Mouse (Mus musculus) urinary bladder, adult 18-20 months (tissue): ENCODE data around the gene Sucla2.

ENCODE experiments used
- DNase-seq, 2 experiments: peaks; one replicate each; pipeline ENCODE4 v3.0.0; 2022; ENCODE audit warnings: low spot score in 2 of 2, mixed read lengths in 2 of 2

The Sucla2 gene

GRCm38 (mm10) chr14:73524766-73525448 lies at the start of gene Sucla2:
Gene Sucla2, plus strand, starts transcription at chr14:73525319.
- DNase-seq = peak; percentile 89 to 94

DNA sequence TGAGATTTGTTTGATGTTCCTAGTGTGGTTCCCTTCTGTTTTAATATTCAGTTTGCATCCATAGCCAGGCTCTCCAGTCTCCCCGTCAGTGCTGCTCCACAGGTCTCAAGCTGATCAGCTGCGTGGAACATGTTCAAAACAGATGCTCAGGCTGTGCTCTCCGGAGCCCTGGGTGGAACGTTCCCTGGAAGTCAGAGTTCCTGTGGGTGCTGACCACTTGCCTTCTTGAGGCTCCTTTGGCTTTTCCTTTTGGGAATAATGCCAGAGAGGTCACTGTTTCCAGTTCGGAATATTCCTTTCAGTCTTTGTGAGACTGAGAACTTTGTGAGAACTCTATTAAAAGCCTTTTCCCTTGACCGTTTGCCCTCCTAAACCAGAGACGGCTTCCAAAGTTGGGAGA lies 49.6 kb upstream of the Sucla2 start:
- DNase-seq = no peak

- no peak for DNase-seq
Measured at GRCm38 (mm10) chr14:73476361-73476934, 48.7 kb upstream of the Sucla2 start.

GRCm38 (mm10) chr14:73477077-73477476 lies 48.0 kb upstream of the Sucla2 start:
- DNase-seq = no peak

- no peak for DNase-seq
Measured at GRCm38 (mm10) chr14:73478321-73478720, 46.8 kb upstream of the Sucla2 start.

DNA sequence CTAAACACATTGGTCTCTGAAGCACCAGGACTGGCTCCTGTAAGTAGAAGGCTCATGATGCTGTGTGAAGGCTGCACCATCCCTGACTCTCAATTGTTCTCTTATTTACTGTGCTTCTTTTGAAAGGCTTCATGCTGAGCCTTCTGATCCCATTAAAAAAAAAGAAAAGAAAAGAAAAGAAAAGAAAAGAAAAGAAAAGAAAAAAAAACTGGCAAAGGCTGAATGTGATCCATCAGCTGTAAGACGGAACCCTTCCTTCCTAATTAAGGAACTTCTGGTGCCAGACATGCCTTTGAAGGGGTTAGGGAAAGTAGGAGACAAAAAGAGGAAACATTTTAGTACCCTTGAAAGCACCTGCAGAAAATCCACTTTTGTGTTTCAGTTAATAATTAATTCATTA lies 45.3 kb upstream of the Sucla2 start:
- no peak for DNase-seq

GRCm38 (mm10) chr14:73483516-73484229 lies 41.4 kb upstream of the Sucla2 start:
- DNase-seq = no peak

- DNase-seq = no peak
Measured at GRCm38 (mm10) chr14:73484366-73485110, 40.6 kb upstream of the Sucla2 start.

DNA sequence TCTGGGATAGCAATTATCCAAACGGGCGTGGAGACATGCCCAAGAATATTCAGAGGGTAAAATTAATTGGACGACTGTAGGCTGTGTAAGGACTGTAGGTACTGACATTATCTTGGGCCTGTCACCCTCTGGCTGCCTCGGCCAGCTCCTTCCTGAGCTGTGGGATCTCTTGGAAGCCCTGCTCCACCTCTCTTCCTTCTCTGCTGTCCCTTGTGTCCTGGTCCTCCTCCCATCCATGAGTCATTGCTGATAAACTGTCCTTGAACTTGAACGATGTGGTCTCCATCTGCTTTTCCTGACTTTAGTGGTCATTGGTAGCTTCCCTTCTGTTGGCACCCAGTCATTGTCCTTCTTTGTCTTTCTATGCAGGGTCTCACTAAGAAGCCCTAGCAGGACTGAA lies 38.5 kb upstream of the Sucla2 start:
- no peak for DNase-seq

DNA sequence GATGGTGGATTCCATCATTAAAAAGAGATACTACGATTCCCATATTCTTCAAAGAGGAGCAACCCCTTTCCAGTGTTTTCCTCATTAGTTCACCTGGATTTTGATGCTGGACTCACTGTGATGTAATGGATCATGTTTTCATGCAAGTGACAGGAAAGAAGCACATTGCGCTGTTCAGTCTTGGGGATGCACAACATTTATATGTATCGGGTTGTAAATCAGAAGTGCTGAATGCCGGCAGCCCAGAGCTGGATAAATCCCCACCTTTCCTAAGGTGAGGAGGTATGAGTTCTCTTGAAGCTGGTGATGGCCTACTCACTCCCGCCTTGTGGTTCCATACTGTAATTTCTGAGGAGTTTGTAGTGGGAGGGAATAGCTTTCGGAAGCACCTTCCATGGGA lies 31.8 kb upstream of the Sucla2 start:
- no peak for DNase-seq

- DNase-seq = no peak
Measured at GRCm38 (mm10) chr14:73494122-73494521, 31.0 kb upstream of the Sucla2 start.

DNA sequence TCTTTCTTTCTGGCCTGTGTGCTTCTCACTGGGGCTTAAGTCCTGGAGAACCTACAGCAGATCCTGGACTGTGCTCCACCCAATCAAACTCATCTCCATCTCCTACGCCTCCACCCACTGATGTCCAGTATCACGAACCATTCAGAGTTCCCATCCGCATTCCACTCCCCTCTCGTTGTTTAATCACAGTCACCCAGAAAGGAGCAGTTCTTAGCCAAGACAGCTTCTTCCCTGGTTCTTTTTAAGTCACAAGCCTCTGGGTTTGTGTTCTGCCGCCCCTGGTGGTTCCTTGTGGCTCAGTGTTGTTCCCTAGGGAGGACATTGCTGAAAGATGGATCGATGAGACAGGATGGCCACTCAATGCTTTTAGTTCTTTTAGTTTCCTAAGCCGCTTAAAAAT lies 29.4 kb upstream of the Sucla2 start:
- no peak for DNase-seq

GRCm38 (mm10) chr14:73501283-73501682 lies 23.8 kb upstream of the Sucla2 start:
- DNase-seq = no peak

DNA sequence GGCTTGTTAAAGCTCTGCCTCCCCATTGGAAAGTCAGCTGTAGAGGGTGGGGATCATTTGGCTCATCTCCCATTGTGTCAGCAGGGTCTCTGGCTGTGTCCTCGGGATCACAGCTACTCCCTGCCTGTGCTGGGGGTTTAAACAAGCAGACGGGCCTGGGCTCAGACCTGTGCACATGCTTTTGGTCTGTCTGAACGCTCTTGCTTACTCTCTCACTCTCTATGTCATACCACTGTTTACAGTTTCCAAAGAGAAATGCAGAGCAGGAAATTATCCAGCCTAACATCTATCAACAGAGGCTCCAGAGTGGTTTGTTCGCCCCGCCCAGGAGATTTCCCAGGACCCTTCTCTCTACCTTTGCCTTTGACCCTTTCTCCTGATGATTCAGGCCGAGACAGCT lies 23.4 kb upstream of the Sucla2 start:
- DNase-seq = peak; percentile 12 to 25

GRCm38 (mm10) chr14:73502591-73503184 lies 22.4 kb upstream of the Sucla2 start:
- peak in 1 of 2 experiments; percentile 15 for DNase-seq

DNA sequence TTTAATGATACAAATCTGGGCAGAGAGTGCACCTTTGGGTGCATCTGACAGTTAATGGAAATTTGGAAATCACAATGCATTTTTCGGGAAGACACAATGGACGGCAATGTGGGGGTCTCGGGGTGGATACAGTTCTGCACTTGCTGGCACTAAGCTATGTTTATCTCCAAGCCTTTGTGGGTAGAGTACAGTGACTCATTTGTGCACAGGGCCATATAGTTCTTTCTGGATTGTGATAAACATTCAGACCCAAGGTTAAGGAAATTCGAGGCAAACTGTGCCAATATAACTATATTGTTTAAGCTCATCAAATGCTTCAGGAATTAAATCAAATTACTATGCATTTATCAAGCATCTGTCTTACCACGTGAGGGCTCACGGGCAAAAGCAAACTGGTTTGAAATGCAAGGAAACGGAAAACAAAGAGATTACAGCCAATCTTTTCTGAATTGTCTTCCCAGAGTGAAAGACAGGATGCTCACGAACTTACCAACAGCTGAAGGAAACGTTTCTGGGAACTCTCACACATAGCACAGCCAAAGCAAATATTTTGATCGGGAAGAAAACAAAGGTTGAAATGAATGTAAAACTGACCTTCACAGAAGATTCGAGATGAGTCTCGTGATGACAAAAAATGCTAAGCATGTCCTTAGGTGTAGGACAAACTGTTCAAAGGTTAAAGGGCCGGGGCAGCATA lies 21.7 kb upstream of the Sucla2 start:
- DNase-seq = no peak

DNA sequence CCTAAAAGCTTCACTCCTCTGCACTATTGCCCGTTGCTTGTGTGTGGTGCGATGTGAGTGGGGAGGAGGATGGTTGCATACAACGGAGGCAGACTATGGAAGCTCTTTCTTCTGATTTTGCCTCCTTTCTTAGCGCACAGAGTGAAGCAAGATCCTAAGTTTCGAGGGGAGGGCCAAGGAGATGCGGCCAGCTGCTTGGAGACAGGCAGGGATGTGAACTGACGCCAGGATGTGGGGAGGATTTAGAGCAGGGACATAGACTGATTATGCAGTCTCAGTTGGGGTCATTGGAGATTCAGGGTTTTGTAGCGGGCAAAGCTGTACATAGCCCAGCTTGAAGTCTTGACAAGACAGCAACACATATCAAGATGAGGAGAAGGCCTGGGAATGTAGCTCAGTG lies 18.8 kb upstream of the Sucla2 start:
- no peak for DNase-seq

GRCm38 (mm10) chr14:73507200-73507599 lies 17.9 kb upstream of the Sucla2 start:
- DNase-seq = no peak

DNA sequence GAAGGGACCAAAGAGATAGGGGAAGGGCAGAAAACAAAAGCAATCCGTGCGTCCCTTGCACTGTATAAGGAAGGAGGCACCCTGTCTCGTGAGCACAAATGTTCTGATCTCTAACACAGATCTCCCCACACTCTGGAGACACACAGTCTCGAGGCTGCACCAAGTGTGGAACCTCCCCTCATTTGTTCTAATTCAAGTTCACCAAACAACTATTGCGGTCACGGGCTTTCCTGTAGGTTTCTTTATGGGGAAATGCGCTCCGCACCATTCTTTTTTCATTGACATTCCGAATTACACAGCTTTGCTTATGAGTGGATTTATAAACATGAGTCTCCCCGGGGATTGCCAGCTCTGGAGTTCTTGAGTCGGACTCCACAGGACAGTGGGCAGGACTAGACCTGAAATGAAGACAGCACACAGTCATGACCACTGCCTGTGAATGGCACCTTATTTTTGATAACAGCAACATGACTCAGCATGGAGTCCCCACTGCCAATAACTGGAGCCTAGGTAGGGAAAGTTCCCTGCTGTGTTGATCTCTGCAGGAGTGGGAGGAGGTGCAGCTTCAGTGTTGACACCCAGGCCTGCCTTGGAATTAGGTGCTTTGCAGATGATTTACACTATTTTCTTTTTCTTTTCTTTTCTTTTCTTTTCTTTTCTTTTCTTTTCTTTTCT lies 17.3 kb upstream of the Sucla2 start:
- peak; percentile 29 to 44 for DNase-seq

- no peak for DNase-seq
Measured at GRCm38 (mm10) chr14:73508630-73509395, 16.3 kb upstream of the Sucla2 start.
